Mouse (Mus musculus): ENCODE data around the gene Rps27.

Rps27 gene

GRCm38 (mm10) chr3:90231507-90232333, 18.3 kb upstream of the Rps27 start, which contains the start of gene Jtb:
Jtb (plus strand) TSS chr3:90231597.
- DNase-seq (ENCODE audit: low spot score): peak; percentile 91

GRCm38 (mm10) chr3:90231075-90231474, 17.6 kb upstream of the Rps27 start:
- no peak for DNase-seq (ENCODE audit: low spot score)

DNA sequence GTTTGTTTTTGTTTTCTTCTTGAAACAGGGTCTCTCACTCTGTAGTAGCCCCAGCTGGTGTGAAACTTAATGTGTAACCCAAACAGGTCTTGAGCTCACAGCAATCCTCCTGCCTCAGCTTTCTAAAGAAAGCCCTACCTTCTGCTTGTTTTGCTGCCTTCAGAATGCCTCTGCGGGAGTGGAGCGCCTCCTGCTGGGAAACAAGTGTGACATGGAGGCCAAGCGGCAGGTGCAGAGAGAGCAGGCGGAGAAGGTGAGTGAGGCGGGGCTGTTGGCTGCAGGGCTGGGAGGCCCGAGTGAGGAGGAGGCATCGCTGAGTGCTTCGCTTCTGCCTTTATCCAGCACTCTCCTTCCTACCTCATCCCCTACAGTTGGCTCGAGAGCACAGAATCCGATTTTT, 10.9 kb upstream of the Rps27 start:
- DNase-seq (ENCODE audit: low spot score): no peak

DNA sequence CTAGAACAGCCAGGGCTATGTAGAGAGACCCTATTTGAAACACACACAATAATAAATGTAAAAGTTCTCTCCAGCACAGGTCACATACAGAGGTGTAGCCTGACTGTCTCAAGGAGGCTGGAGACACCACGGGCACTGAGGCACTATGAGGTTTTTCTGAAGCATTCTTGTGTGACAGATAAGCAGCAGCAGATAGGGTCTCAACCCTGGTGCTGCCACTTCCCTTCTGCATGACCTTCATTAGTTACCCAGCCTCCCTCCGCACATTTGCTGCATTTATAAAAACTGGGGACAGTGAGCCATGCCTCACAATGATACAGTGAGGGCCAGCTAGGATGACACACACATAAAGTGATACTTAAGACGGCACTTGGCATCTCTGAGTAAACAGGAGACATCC, 9.5 kb upstream of the Rps27 start:
- DNase-seq (ENCODE audit: low spot score): no peak

GRCm38 (mm10) chr3:90222455-90222854, 9.0 kb upstream of the Rps27 start:
- DNase-seq (ENCODE audit: low spot score): no peak

DNA sequence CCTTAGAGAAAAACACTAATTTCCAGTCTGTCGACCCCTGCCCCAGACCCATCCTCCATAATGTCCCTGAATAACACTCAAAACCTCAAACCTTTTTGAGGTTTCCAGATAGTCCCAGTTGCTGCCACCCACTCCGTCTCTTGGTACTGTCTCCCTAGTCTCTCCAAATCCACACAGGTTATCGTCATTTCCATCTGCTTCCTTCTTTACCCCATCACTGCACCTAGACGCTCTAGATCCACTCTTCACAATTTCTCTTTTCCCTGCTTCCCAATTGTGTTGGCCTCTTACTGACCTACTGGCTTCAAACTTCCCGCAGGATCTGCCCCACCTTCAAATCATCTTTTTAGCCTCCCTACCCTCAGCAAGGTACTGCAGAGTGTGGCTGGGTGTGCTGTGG, 7.7 kb upstream of the Rps27 start:
- DNase-seq (ENCODE audit: low spot score): no peak

GRCm38 (mm10) chr3:90220531-90220951, 7.1 kb upstream of the Rps27 start:
- peak; percentile 85 for DNase-seq (ENCODE audit: low spot score)

- DNase-seq (ENCODE audit: low spot score): peak; percentile 54
Measured at GRCm38 (mm10) chr3:90220088-90220487, 6.6 kb upstream of the Rps27 start.

DNA sequence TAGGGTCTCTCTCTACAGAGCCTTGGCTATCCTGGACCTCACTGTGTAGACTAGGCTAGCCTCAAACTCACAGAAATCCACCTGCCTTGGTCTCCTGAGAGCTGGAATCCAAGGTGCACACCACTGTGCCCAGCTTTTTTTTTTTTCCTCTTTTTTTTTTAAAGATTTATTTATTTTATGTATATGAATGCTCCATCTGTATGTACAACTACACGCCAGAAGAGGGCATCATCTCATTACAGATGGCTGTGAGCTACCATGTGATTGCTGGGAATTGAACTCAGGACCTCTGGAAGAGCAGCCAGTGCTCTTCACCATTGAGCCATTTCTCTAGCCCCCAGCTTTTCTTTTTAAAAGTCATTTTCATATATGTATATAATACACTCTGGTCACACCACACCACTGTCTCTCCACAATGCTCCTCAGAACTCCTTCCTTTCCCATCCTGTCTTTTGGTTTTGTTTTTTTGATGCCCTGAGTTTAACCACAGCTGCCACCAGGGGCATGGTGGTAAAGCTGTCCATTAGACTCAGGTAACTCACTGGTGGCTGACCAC, 2.5 kb upstream of the Rps27 start:
- DNase-seq (ENCODE audit: low spot score): no peak

DNA sequence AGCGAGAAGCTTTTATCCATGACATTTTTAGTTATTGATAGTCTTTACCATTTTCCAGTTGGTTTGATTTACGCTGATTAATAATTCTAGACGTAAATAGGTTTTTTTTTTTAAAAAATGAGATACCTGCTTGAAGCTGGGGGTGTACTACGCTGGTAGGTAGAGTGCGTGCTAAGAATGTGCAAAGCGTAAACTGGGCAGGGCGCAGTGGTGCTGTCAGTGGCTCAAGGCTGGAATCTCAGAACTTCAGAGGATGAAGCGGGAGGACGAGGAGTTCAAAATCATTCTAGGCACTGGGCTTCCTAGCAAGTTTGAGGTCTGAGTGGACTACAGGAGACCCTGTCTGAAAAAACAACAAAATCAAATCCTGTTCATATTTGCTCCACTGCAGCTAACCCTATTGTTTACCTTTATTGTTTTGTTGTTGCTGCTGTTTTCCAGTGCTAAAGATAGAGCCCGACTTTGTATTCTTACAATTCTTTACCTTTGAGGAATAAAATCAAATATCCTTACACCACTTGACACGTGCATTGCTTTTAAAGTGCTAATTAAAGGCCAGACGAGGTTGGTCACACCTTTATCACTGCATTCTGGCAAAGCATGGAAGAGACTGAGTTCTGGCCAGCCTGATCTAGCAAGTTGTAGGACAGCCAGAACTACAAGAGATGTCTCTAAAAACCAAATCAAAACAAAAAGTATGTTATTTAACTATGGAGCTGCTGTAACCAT, 669 bp upstream of the Rps27 start:
- DNase-seq (ENCODE audit: low spot score): no peak

DNA sequence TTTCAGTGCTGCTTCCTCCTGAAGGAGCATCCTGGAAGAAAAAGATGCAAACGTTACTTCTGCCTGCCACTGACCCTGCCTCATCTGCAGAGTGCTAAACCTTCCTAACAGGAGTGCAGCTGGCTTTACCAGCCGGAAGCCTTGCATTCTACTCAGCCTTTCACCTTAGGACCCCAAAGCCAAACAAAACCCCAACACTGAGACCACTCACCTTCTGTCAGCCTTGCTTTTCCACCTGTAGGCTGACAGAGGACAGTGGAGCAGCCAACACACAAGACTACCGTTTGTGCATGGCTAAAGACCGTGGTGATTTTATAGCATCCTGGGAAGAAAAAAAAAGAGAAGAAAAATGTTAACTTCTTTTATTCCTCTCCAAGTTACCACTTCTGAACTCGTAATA, 728 bp downstream of the Rps27 start:
- DNase-seq (ENCODE audit: low spot score): no peak

DNA sequence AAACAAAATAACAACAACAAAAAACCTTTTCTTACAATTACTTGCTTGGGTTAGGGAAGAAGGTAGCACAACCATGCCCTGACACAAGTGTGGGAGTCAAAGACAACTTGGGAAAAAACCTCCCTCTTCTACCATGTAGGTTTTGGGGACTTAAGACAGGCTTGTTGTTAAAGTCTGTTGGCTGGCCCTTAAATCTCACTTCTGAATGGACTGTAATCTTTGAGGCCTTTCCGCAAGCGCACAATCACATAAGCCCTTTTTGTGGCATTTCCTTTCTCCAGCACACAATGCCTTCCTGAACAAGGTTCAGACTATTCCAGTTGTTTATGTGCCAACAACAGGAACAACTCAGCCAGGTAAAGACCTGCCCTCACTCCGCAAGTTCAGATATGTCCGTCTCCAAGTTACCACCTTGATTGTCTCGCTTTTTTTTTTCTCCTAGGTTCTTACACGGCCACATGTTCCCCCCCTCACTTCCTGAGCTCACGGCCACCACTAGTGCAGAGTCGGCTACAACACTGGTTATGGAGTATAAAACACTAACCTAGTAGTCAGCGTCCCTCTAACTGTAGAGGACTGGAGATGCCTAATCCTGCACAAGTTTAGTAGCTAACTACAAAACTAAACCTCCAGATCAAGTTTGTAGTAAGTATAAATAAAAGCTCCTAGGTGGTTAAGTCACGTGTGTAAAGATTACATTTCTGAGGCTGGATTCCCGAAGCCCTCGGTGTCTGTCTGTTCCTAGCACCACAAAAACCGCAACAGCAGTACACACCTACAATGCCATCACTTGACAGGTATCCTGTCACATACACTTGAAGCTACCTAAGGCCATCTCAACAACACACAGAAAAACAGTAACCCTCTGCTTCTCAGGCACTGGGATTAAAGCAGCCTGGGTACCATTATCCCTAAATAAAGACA, 1.7 kb downstream of the Rps27 start:
- DNase-seq (ENCODE audit: low spot score): no peak

DNA sequence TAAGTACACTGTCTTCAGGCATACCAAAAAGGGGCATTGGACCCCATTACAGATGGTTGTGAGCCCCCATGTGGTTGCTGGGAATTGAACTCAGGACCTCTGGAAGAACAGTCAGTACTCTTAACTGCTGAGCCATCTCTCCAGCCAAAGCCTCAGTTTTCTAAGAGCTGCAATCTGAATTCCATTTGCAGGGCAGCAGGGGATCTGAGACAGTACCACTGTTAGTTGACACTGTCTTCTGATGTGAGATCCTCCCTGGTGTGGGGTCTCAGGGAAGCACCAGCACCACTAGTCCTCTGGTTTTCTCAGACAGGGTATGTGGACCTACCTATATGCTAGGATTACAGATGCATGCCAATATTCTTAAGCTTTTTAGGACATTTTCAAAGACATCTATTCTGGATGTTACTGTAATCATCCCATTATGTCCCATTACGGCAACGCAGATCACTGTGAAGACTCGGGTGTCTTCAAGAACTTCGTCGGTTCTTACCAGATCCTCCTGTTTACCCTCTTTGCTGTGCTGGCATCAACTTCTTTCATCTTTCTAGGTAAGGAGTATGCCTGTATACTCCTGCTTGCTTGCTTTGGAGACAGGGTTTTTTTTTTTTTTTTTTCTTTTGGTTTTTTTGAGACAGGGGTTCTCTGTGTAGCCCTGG, 3.4 kb downstream of the Rps27 start:
- DNase-seq (ENCODE audit: low spot score): no peak

DNA sequence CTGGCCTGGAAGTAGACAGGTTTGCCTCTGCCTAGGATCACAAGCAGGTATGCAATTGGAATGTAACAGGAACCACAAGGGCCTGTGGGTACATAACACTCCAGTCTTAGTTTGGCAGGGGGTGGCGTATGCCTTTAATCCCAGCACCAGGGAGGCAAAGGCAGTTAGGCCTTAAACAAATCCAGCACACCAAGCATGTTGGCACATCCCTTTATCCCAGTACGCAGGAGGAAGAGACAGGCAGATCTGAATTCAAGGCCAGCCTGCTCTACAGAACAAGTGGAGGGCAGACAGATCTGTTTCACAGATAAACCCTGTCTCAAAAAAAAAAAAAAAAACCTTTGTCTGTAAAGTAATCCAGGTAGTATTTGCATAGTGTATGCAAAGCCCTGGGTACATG, 4.8 kb downstream of the Rps27 start:
- no peak for DNase-seq (ENCODE audit: low spot score)

- DNase-seq (ENCODE audit: low spot score): no peak
Measured at GRCm38 (mm10) chr3:90204582-90204981, 8.9 kb downstream of the Rps27 start.

DNA sequence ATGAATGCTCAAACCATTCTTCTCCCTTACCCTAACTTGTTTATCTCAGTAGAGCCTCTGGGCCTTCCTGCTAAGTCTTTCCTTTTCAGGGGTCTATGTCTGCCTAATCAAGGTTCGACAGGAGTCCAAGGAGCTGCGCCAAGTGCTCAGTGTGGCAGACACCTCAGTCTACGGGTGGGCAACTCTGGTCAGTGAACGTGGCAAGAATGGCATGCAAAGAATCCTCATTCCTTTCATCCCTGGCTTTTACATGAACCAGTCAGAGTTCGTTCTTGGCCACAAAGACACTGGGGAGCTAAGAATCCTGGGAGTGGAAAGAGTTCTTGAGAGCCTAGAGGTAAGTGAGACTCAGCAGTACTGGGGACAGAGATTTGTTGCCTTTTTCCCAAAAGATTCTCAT, 9.8 kb downstream of the Rps27 start:
- DNase-seq (ENCODE audit: low spot score): no peak

GRCm38 (mm10) chr3:90202884-90203283, 10.6 kb downstream of the Rps27 start:
- no peak for DNase-seq (ENCODE audit: low spot score)

GRCm38 (mm10) chr3:90197548-90197947, 15.9 kb downstream of the Rps27 start:
- DNase-seq (ENCODE audit: low spot score): no peak

DNA sequence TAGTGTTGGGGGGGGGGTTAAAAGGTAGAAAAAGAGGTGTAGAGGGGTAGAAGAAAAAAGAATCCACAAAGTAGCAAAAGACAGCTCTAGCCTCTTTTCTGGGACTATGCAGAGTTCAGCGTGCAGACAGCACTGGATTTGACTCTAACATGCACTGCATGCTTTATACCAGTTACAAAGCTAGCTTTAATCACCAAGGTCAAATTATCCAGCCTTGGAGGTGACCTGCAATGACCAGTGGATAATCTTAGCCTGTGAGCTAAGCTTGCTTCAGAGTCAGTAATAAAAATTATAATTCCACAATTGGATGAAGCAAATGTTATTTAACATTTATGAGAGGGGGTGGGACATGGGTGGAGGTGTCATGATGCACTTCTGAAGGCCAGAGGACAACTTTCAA, 17.8 kb downstream of the Rps27 start:
- DNase-seq (ENCODE audit: low spot score): no peak

DNA sequence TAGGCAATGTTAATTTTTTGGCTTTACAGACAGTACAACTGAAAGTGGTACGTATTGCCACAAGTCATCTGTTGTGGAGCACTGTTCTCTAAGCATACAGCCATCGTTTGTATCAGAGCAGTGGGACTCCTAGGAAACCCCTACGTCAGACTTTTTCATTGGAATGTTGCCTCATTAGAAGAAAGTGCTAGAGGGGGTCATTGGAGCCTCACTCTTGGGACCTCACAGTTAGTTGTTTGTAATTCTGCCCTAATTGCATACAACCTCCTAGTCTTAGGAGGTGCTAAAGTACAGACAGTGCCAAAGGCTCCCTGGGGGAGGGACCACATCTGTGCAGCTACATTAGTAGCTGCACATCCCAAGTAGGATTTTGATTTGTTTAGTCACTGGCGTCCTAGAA, 18.7 kb downstream of the Rps27 start:
- no peak for DNase-seq (ENCODE audit: low spot score)

DNA sequence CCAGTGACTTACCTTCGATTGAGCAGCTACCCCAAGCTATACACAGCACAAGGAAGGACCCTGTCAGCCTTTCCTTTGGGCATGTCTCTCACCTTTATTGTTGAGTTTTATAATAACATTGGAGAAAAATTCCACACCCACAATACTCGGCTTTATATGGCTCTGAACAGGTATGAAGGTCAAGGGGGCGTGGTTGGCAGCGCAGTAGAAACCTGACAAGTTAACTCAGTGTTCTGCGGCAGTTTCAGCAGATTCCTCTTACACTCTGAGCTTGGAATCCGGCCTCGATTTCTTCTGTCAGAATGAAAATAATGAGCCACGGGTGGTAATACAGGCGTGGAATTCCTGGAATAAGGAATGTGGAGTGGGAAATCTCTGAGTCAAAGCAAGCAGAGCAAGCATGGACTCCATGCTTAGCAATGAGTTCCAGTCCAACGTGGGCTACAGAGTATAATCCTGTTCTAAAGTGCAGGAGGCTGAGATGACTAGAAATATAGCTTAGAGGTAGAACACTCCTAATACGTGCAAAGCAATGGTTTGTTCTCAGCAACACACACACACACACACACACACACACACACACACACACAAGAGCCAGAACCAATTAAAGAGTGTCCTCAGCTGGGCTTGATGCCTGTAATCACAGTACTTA, 22.5 kb downstream of the Rps27 start:
- DNase-seq (ENCODE audit: low spot score): no peak
